Mouse (Mus musculus) spleen, postnatal 4 days (tissue): Measurements from ENCODE around the gene Cbx8.

ENCODE experiments used
- DNase-seq, 2 experiments: peaks; one replicate each; pipeline ENCODE4 v3.0.0; 2022; ENCODE audit warnings: low spot score in 2 of 2

The Cbx8 gene

GRCm38 (mm10) chr11:119078691-119079444 is 38.1 kb upstream of the Cbx8 start:
- no peak for DNase-seq

- no peak for DNase-seq
Measured at GRCm38 (mm10) chr11:119077755-119078154, 37.0 kb upstream of the Cbx8 start.

GRCm38 (mm10) chr11:119075805-119076204 is 35.0 kb upstream of the Cbx8 start:
- no peak for DNase-seq

- no peak for DNase-seq
Measured at GRCm38 (mm10) chr11:119073876-119074433, 33.2 kb upstream of the Cbx8 start.

- no peak for DNase-seq
Measured at GRCm38 (mm10) chr11:119072986-119073385, 32.2 kb upstream of the Cbx8 start.

- no peak for DNase-seq
Measured at GRCm38 (mm10) chr11:119072239-119072638, 31.5 kb upstream of the Cbx8 start.

GRCm38 (mm10) chr11:119066841-119067240 is 26.1 kb upstream of the Cbx8 start:
- no peak for DNase-seq

GRCm38 (mm10) chr11:119059256-119059655 is 18.5 kb upstream of the Cbx8 start:
- DNase-seq = no peak

- no peak for DNase-seq
Measured at GRCm38 (mm10) chr11:119058041-119058995, 17.5 kb upstream of the Cbx8 start.

- no peak for DNase-seq
Measured at GRCm38 (mm10) chr11:119057291-119057690, 16.5 kb upstream of the Cbx8 start.

GRCm38 (mm10) chr11:119056301-119057211 is 15.8 kb upstream of the Cbx8 start:
- peak in 1 of 2 experiments; percentile 76 for DNase-seq

GRCm38 (mm10) chr11:119055571-119056131 is 14.9 kb upstream of the Cbx8 start:
- no peak for DNase-seq

GRCm38 (mm10) chr11:119054351-119055345 is 13.9 kb upstream of the Cbx8 start:
- DNase-seq = no peak

GRCm38 (mm10) chr11:119053738-119054350 is 13.1 kb upstream of the Cbx8 start:
- DNase-seq = no peak

GRCm38 (mm10) chr11:119053257-119053670 is 12.5 kb upstream of the Cbx8 start:
- peak; percentile 70 to 82 for DNase-seq

- DNase-seq = no peak
Measured at GRCm38 (mm10) chr11:119052661-119053256, 12.0 kb upstream of the Cbx8 start.

- no peak for DNase-seq
Measured at GRCm38 (mm10) chr11:119051927-119052660, 11.3 kb upstream of the Cbx8 start.

GRCm38 (mm10) chr11:119051426-119051825 is 10.7 kb upstream of the Cbx8 start:
- DNase-seq = no peak
